Mouse (Mus musculus) forelimb bud, embryonic 11.5 days (tissue): ENCODE measurements at regions not wholly inside any gene's neighbourhood (a gene's known extent, or its start where the extent isn't known, plus 50 kb on each side); places are given as distances from the start of the nearest gene placed in this dataset.

ENCODE experiments used
- DNase-seq: peaks from one replicate; pipeline ENCODE4 v3.0.0-alpha.2; 2012; ENCODE audit warnings: low read depth, low spot score

- peak; percentile 84 for DNase-seq
Measured at GRCm38 (mm10) chr7:68444426-68445095, 170.9 kb downstream of the Fam169b start.

GRCm38 (mm10) chr7:68440661-68441150 is 167.1 kb downstream of the Fam169b start:
- peak; percentile 28 for DNase-seq

- no peak for DNase-seq
Measured at GRCm38 (mm10) chr7:68428946-68429345, 155.3 kb downstream of the Fam169b start.

GRCm38 (mm10) chr7:68415890-68416289 is 142.3 kb downstream of the Fam169b start:
- DNase-seq, result no peak

GRCm38 (mm10) chr7:68412786-68413185 is 139.1 kb downstream of the Fam169b start:
- DNase-seq, result no peak
